Mouse (Mus musculus) olfactory bulb, adult 2 months (tissue): Measurements from ENCODE around the gene Cse1l.

Source experiments
- CTCF ChIP-seq: fragments of 200-500 bp; IDR thresholded peaks from 2 replicates; pipeline ENCODE4 v1.5.1; 2012; ENCODE audit warnings: low read depth, mild to moderate bottlenecking, low read length, moderate library complexity; ENCODE audit not compliant: insufficient read depth
- POLR2A ChIP-seq: fragments of 200-500 bp; IDR thresholded peaks from 2 replicates; pipeline ENCODE4 v1.6.1; 2012; ENCODE audit warnings: mild to moderate bottlenecking, low read depth, low read length, moderate library complexity; ENCODE audit not compliant: insufficient read depth

GRCm38 (mm10) chr2:166885066-166885465, 20.8 kb upstream of the Cse1l start:
- TF ChIP-seq CTCF (no peak), POLR2A (no peak)
